Mouse (Mus musculus): ENCODE results near the gene Atp7b.

DNA sequence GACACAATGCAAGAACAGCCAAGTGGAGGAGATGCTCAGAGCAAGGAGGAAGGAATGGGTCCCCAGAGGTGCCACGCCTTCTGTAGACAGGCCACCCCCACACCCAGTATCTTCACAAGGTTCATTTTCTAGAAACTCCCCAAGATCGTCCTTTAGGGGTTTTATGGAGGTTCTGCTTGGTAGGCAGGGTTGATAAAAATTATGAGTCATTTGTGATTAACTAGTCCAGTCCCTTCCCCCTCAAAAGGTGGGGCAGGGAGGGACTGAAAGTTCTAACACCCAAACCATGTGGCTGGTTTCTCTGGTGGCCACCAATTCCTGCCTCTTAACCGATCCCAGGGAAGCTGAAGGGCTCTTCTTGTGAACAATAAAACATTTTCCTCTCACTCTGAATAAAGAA lies 3.3 kb downstream of the Atp7b start:
- TF ChIP-seq POLR2A (IDR thresholded peaks at IDR 0.05; ENCODE audit: low read depth, low read length) (no peak), CTCF (IDR thresholded peaks at IDR 0.05; ENCODE audit: borderline replicate concordance, insufficient read depth, low read length) (no peak)

Data from embryonic fibroblast, embryonic 13.5 days (primary cell).